8 mouse cellular contexts compared by ENCODE assay signal in the genomic region with DNA sequence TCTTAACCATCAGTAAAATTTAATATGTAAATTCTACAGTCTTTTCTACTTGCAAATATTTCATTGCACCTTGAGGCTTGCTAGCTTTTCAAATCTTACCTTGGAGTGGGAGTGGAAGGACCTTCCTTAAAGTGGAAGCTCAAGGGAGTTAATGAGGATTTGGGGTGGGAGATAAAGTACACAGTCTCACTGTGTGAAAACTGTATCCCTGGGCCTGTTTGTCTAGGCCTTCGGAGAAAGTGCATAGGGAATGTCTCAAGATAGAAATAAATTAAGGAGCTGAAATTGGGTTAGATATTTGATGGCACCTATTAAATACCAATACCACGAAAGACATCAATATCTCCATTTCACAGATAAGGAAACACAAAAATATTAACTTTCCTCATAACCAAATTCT. TPM values are rescaled to one million over a fixed set of nuclear protein-coding genes. Genes with fewer than 3 reads are reported as not detected.
DNase-seq lines count a peak whose midpoint lies in the region; ATAC-seq and TF ChIP-seq lines count a peak whose summit lies in the region.

No protein-coding gene starts in this region.

- TF ChIP-seq POLR2A in limb, embryonic 14.5 days (IDR thresholded peaks at IDR 0.05; ENCODE audit: borderline replicate concordance, extremely low read depth, insufficient read depth, insufficient read length), result no peak
- no peak for TF ChIP-seq POLR2A in small intestine, adult 2 months (IDR thresholded peaks at IDR 0.05; ENCODE audit: low read depth, low read length)

- DNase-seq in lung, postnatal 25 days (ENCODE audit: low spot score), result no peak
- no peak for DNase-seq in limb, embryonic 14.5 days (ENCODE audit: low spot score)
- no peak for DNase-seq in left cerebral cortex, adult 18-20 months (ENCODE audit: low spot score in 2 of 2)
- no peak for DNase-seq in T-cell, adult 2 months (ENCODE audit: low spot score)
- DNase-seq in kidney, postnatal 4 days, result no peak

- no peak for ATAC-seq in lung, embryonic 15.5 days (ENCODE audit: borderline replicate concordance, extremely low read depth, low FRiP score, low TSS enrichment)
- no peak for ATAC-seq in limb, embryonic 14.5 days (ENCODE audit: low FRiP score, low read depth)

- H3K36me3 ChIP-seq in lung, embryonic 15.5 days, result peaks cover 16% of the 10 kb centered on the region
- peaks cover 45% of the 10 kb centered on the region for H3K36me3 ChIP-seq in erythroblast, embryonic 14.5 days (ENCODE audit: control insufficient read depth)
- H3K36me3 ChIP-seq in limb, embryonic 14.5 days (ENCODE audit: control insufficient read depth, insufficient read depth, low read length), result peaks cover 17% of the 10 kb centered on the region
- H3K36me3 ChIP-seq in small intestine, adult 2 months (ENCODE audit: control insufficient read depth, insufficient read depth, low read length), result peaks cover 16% of the 10 kb centered on the region

- no peaks in the 10 kb centered on the region for H3K27me3 ChIP-seq in lung, embryonic 15.5 days
- no peaks in the 10 kb centered on the region for H3K27me3 ChIP-seq in erythroblast, embryonic 14.5 days (ENCODE audit: control insufficient read depth)
- H3K27me3 ChIP-seq in limb, embryonic 14.5 days (ENCODE audit: control insufficient read depth, insufficient read depth, low read length), result no peaks in the 10 kb centered on the region
- no peaks in the 10 kb centered on the region for H3K27me3 ChIP-seq in small intestine, adult 2 months (ENCODE audit: control insufficient read depth, insufficient read depth, low read length)

- H3K4me2 ChIP-seq in lung, embryonic 15.5 days, result peak overlapping the region; percentile 63
- H3K4me2 ChIP-seq in limb, embryonic 14.5 days (replicated peaks; ENCODE audit: low read depth, low read length, severe bottlenecking), result peak overlapping the region; percentile 49

- no peak for TF ChIP-seq CTCF in small intestine, adult 2 months (IDR thresholded peaks at IDR 0.05; ENCODE audit: extremely low read depth, insufficient read length, insufficient replicate concordance, low read depth, low read length)

- 5% methylated on average over 2 of the region's 2 CpGs for WGBS in lung, embryonic 15.5 days
- 13% methylated on average over 2 of the region's 2 CpGs for WGBS in limb, embryonic 14.5 days
- 2% methylated on average over 2 of the region's 2 CpGs for WGBS in small intestine, adult 2 months

- H3K27ac ChIP-seq in lung, embryonic 15.5 days, result peak overlapping the region; percentile 95
- 0 out of 2 replicates have a peak overlapping the region, but pooled peaks have one; percentile 91 for H3K27ac ChIP-seq in limb, embryonic 14.5 days (replicated peaks; ENCODE audit: low read depth, low read length)
- peak overlapping the region; percentile 99; the same call in 1 of the 2 replicates for H3K27ac ChIP-seq in small intestine, adult 2 months (ENCODE audit: insufficient read depth, low read depth, low read length)

- peaks cover 11% of the 10 kb centered on the region; the same call in 1 of the 2 replicates for H3K4me1 ChIP-seq in lung, embryonic 15.5 days
- H3K4me1 ChIP-seq in erythroblast, embryonic 14.5 days (ENCODE audit: control insufficient read depth), result peaks cover 42% of the 10 kb centered on the region
- H3K4me1 ChIP-seq in limb, embryonic 14.5 days (ENCODE audit: control insufficient read depth, insufficient read depth, low read length), result no peaks in the 10 kb centered on the region; the same call in none of the 2 replicates
- H3K4me1 ChIP-seq in small intestine, adult 2 months (ENCODE audit: control insufficient read depth, insufficient read depth, insufficient read length, low read length), result no peaks in the 10 kb centered on the region

- peak overlapping the region; percentile 73 for H3K9ac ChIP-seq in lung, embryonic 15.5 days
- H3K9ac ChIP-seq in limb, embryonic 14.5 days (ENCODE audit: low read depth, low read length, severe bottlenecking), result peak overlapping the region; percentile 74

- H3K4me3 ChIP-seq in lung, embryonic 15.5 days, result peak overlapping the region; percentile 59
- peak overlapping the region; percentile 99 for H3K4me3 ChIP-seq in erythroblast, embryonic 14.5 days (replicated peaks)
- peak overlapping the region; percentile 46 for H3K4me3 ChIP-seq in limb, embryonic 14.5 days (replicated peaks; ENCODE audit: low read length)
- peak overlapping the region; percentile 98 for H3K4me3 ChIP-seq in small intestine, adult 2 months (ENCODE audit: low read depth, low read length)

- no peaks in the 10 kb centered on the region for H3K9me3 ChIP-seq in lung, embryonic 15.5 days
- no peaks in the 10 kb centered on the region for H3K9me3 ChIP-seq in erythroblast, embryonic 14.5 days (ENCODE audit: control insufficient read depth, low read length)
- no peaks in the 10 kb centered on the region for H3K9me3 ChIP-seq in limb, embryonic 14.5 days (ENCODE audit: control insufficient read depth, low read length)

RNA-seq across cellular contexts. Expression of a gene that starts 0.9 kb away (rescaled TPM):
- 76.0 and 76.7 TPM in 2 replicates for polyA plus RNA-seq in lung, embryonic 15.5 days (2015; fragmentation: Nextera tagmentation; extraction: Ambion mirVana)
- polyA plus RNA-seq in erythroblast, embryonic 14.5 days (2012), result 0.61 and 0.83 TPM in 2 replicates
- polyA plus RNA-seq in limb, embryonic 14.5 days (2012; rRNA removed), result 47.2 and 48.4 TPM in 2 replicates
- 62.2 and 66.5 TPM in 2 replicates for polyA plus RNA-seq in limb, embryonic 14.5 days (2014; fragmentation: Nextera tagmentation; extraction: Ambion mirVana)
- 11.7 and 15.2 TPM in 2 replicates for polyA plus RNA-seq in small intestine, adult 2 months (2012; rRNA removed)
- 10 to 100 TPM; 34.3 to 37.5 TPM for total RNA-seq in left cerebral cortex, adult 18-20 months (2021)

RNA-seq across cellular contexts. Expression of a gene that starts 38.4 kb away (rescaled TPM):
- polyA plus RNA-seq in lung, embryonic 15.5 days (2015; fragmentation: Nextera tagmentation; extraction: Ambion mirVana), result 0.64 and 1.3 TPM in 2 replicates
- 0.01 and 0.02 TPM in 2 replicates for polyA plus RNA-seq in erythroblast, embryonic 14.5 days (2012)
- 2.9 and 3.3 TPM in 2 replicates for polyA plus RNA-seq in limb, embryonic 14.5 days (2012; rRNA removed)
- polyA plus RNA-seq in limb, embryonic 14.5 days (2014; fragmentation: Nextera tagmentation; extraction: Ambion mirVana), result 1.3 and 1.7 TPM in 2 replicates
- 0.08 and 0.14 TPM in 2 replicates for polyA plus RNA-seq in small intestine, adult 2 months (2012; rRNA removed)
- 1 to 10 TPM; 3.4 to 4.6 TPM for total RNA-seq in left cerebral cortex, adult 18-20 months (2021)

RNA-seq across cellular contexts. Expression of a gene that starts 46.0 kb away (rescaled TPM):
- polyA plus RNA-seq in lung, embryonic 15.5 days (2015; fragmentation: Nextera tagmentation; extraction: Ambion mirVana), result 0.16 and 0.60 TPM in 2 replicates
- polyA plus RNA-seq in erythroblast, embryonic 14.5 days (2012), result not detected in 2 replicates
- not detected in 2 replicates for polyA plus RNA-seq in limb, embryonic 14.5 days (2012; rRNA removed)
- 0.07 and 0.19 TPM in 2 replicates for polyA plus RNA-seq in limb, embryonic 14.5 days (2014; fragmentation: Nextera tagmentation; extraction: Ambion mirVana)
- 0.37 and 0.58 TPM in 2 replicates for polyA plus RNA-seq in small intestine, adult 2 months (2012; rRNA removed)
- total RNA-seq in left cerebral cortex, adult 18-20 months (2021), result under 1 TPM; 0.21 to 0.45 TPM

Comparison
In these comparisons a context has a peak if more than half of its experiments do, and no peak if none do; other contexts are left out.
1. H3K4me3 ChIP-seq: peak in every context shown above with its lines; median percentile 99 in erythroblast, embryonic 14.5 days; 98 in small intestine, adult 2 months; 59 in lung, embryonic 15.5 days; 46 in limb, embryonic 14.5 days.